Mouse (Mus musculus): ENCODE results near the gene Cpa4.

GRCm38 (mm10) chr6:30541009-30541799, 27.0 kb upstream of the Cpa4 start, which contains the start of gene Cpa2:
- no peak for TF ChIP-seq CTCF (IDR thresholded peaks at IDR 0.05)
- no peak for TF ChIP-seq EP300 (IDR thresholded peaks at IDR 0.05)
